Mouse (Mus musculus) heart, embryonic 11.5 days (tissue): ENCODE measurements around the gene Gimap7. TPM values are rescaled to one million over a fixed set of nuclear protein-coding genes. Genes with fewer than 3 reads are reported as not detected.

Source experiments
- ATAC-seq: fragments of 200-750 bp; cut with Nextera tagmentation; replicated peaks from 2 replicates; pipeline ENCODE4 v1.8.0; 2017; ENCODE audit warnings: moderate library complexity; ENCODE audit not compliant: insufficient number of reproducible peaks, low FRiP score, low TSS enrichment
- H3K27ac ChIP-seq: fragments of 300-500 bp; sonication (generic); 2 replicates; pipeline ENCODE4 v1.5.1; 2014; ENCODE audit warnings: mild to moderate bottlenecking, low read depth, low read length
- H3K27me3 ChIP-seq: fragments of 300-500 bp; sonication (generic); 2 replicates; pipeline ENCODE4 v1.6.1; 2014; ENCODE audit warnings: mild to moderate bottlenecking, low read length, mixed read lengths; ENCODE audit not compliant: control insufficient read depth, insufficient read depth
- H3K36me3 ChIP-seq: fragments of 300-500 bp; sonication (generic); 2 replicates; pipeline ENCODE4 v1.6.1; 2014; ENCODE audit warnings: mild to moderate bottlenecking, low read length, moderate library complexity, mixed read lengths; ENCODE audit not compliant: control insufficient read depth, insufficient read depth
- H3K4me1 ChIP-seq: fragments of 300-500 bp; sonication (generic); 2 replicates; pipeline ENCODE4 v1.6.1; 2014; ENCODE audit warnings: low read length; ENCODE audit not compliant: control insufficient read depth, insufficient read depth
- H3K4me2 ChIP-seq: fragments of 300-500 bp; sonication (generic); 2 replicates; pipeline ENCODE4 v1.6.1; 2014; ENCODE audit warnings: mild to moderate bottlenecking, moderate library complexity
- H3K4me3 ChIP-seq: fragments of 300-500 bp; sonication (generic); 2 replicates; pipeline ENCODE4 v1.5.1; 2014; ENCODE audit warnings: low read depth, low read length
- H3K9ac ChIP-seq: fragments of 300-500 bp; sonication (generic); 2 replicates; pipeline ENCODE4 v1.6.1; 2014; ENCODE audit warnings: mild to moderate bottlenecking, low read depth, low read length, moderate library complexity
- H3K9me3 ChIP-seq: fragments of 300-500 bp; sonication (generic); replicated peaks from 2 replicates; pipeline ENCODE4 v1.6.1; 2016; ENCODE audit warnings: low read length; ENCODE audit not compliant: control insufficient read depth
- WGBS: fragments of 180-500 bp; shearing (Covaris S2); extraction: QIAGEN DNeasy Blood & Tissue Kit; methylation state at CpG from one replicate; pipeline ENCODE4 v1.1.7; 2014; ENCODE audit not compliant: insufficient replicate concordance; 5-methylcytosine and 5-hydroxymethylcytosine counted together
- polyA plus RNA-seq: library from polyadenylated mRNA; unstranded; fragments of >200 nt; fragmentation: Nextera tagmentation; extraction: Ambion mirVana; gene quantifications from 2 replicates; pipeline ENCODE4 v1.2.1, GENCODE M21; 2014

Gimap7 gene
- polyA plus RNA-seq, 1 experiment from 2014 or later: not detected

GRCm38 (mm10) chr6:48741711-48742206 is 23.3 kb downstream of the Gimap7 start:
- Histone ChIP-seq H3K36me3 (no peaks in the 10 kb centered on the region), H3K9ac (no peak overlapping the region), H3K4me3 (no peak overlapping the region), H3K4me2 (0 out of 2 replicates have a peak overlapping the region, but pooled peaks have one; percentile 67), H3K27me3 (peaks cover 23% of the 10 kb centered on the region), H3K4me1 (peaks cover 11% of the 10 kb centered on the region), H3K9me3 (no peaks in the 10 kb centered on the region), H3K27ac (no peak overlapping the region)
- 33% methylated on average over 9 of the region's 9 CpGs for WGBS
- ATAC-seq: no peak

- Histone ChIP-seq H3K4me3 (peak overlapping the region; percentile 47), H3K9ac (no peak overlapping the region), H3K4me2 (peak overlapping the region; percentile 67), H3K27me3 (peaks cover 23% of the 10 kb centered on the region), H3K36me3 (no peaks in the 10 kb centered on the region), H3K4me1 (peaks cover 11% of the 10 kb centered on the region), H3K27ac (no peak overlapping the region), H3K9me3 (no peaks in the 10 kb centered on the region)
- no peak for ATAC-seq
- 9% methylated on average over 52 of the region's 52 CpGs for WGBS
Measured at GRCm38 (mm10) chr6:48742422-48743351, 24.3 kb downstream of the Gimap7 start.

- WGBS: 48% methylated on average over 2 of the region's 2 CpGs
- Histone ChIP-seq H3K9me3 (no peaks in the 10 kb centered on the region), H3K36me3 (no peaks in the 10 kb centered on the region), H3K27ac (peak overlapping the region; percentile 84), H3K4me3 (no peak overlapping the region), H3K9ac (no peak overlapping the region), H3K4me2 (no peak overlapping the region), H3K27me3 (peaks cover 23% of the 10 kb centered on the region), H3K4me1 (peaks cover 11% of the 10 kb centered on the region)
- ATAC-seq: no peak
Measured at GRCm38 (mm10) chr6:48745490-48745889, 27.1 kb downstream of the Gimap7 start.

- Histone ChIP-seq H3K9me3 (no peaks in the 10 kb centered on the region), H3K36me3 (no peaks in the 10 kb centered on the region), H3K9ac (peak within 1 kb of the TSS; percentile 30; the same call in 1 of the 2 replicates), H3K27me3 (peaks cover 20% of the 10 kb centered on the region), H3K4me3 (no peak within 1 kb of the TSS), H3K4me2 (peak within 1 kb of the TSS; percentile 47), H3K4me1 (peaks cover 11% of the 10 kb centered on the region), H3K27ac (peak within 1 kb of the TSS; percentile 84)
- no peak for ATAC-seq
- 38% methylated on average over 16 of the region's 16 CpGs for WGBS
Measured at GRCm38 (mm10) chr6:48745959-48746889, 27.8 kb downstream of the Gimap7 start, which contains the start of gene Gimap5. Gene Gimap5 (plus strand): TSS chr6:48746197.

GRCm38 (mm10) chr6:48747091-48747966 is 28.9 kb downstream of the Gimap7 start:
- Histone ChIP-seq H3K4me2 (peak overlapping the region; percentile 20), H3K27ac (no peak overlapping the region), H3K36me3 (no peaks in the 10 kb centered on the region), H3K27me3 (peaks cover 10% of the 10 kb centered on the region), H3K4me3 (no peak overlapping the region), H3K9me3 (no peaks in the 10 kb centered on the region), H3K9ac (no peak overlapping the region), H3K4me1 (peaks cover 8% of the 10 kb centered on the region)
- no peak for ATAC-seq
- whole genome bisulfite sequencing: 46% methylated on average over 7 of the region's 7 CpGs

GRCm38 (mm10) chr6:48763567-48764270 is 45.3 kb downstream of the Gimap7 start:
- H3K27ac ChIP-seq: no peak overlapping the region
- H3K36me3 ChIP-seq: no peaks in the 10 kb centered on the region
- no peak overlapping the region for H3K4me3 ChIP-seq
- H3K4me2 ChIP-seq: no peak overlapping the region
- peaks cover 2% of the 10 kb centered on the region; the same call in 1 of the 2 replicates for H3K9me3 ChIP-seq
- ATAC-seq: no peak
- no peak overlapping the region for H3K9ac ChIP-seq
- H3K27me3 ChIP-seq: no peaks in the 10 kb centered on the region
- no peaks in the 10 kb centered on the region for H3K4me1 ChIP-seq
- 82% methylated on average over 7 of the region's 7 CpGs for WGBS

GRCm38 (mm10) chr6:48764496-48764895 is 46.1 kb downstream of the Gimap7 start:
- Histone ChIP-seq H3K9ac (no peak overlapping the region), H3K4me2 (no peak overlapping the region), H3K36me3 (no peaks in the 10 kb centered on the region), H3K27me3 (no peaks in the 10 kb centered on the region), H3K27ac (no peak overlapping the region), H3K4me1 (no peaks in the 10 kb centered on the region), H3K4me3 (no peak overlapping the region), H3K9me3 (peaks cover 2% of the 10 kb centered on the region; the same call in 1 of the 2 replicates)
- WGBS: 87% methylated on average over 10 of the region's 10 CpGs
- ATAC-seq: no peak
